Mouse (Mus musculus) thymus, adult 18-20 months (tissue): ENCODE data around the gene Angptl7.

Experiments
- DNase-seq, 2 experiments: peaks; one replicate each; pipeline ENCODE4 v3.0.0; 2022; ENCODE audit warnings: mixed read lengths in 2 of 2

Angptl7 gene

DNA sequence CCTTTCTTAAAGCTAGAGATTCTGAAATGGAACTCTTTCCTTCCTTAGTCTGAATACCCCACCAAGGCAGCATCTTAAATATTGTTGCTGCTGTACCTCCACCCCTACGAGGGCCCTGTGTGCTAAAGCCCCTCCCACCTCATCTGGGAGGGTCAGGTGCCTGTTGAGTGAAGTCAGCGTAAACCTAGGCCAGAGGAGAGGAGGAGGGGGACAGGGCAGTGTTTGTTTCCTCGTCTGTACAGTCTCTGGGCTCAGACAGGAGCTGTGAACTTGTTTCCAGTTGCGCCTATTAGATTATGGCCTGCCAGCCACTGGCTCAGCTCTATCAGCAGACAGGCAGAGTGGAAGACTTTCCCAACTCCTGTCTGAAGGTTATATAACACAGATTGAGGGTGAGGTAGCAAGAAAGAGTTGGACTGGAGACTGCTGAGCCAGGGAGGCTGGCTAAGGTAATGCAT, at the start of gene Angptl7:
Angptl7 (minus strand) TSS at position 51 of the 458 bp plus-strand sequence.
- no peak for DNase-seq

DNA sequence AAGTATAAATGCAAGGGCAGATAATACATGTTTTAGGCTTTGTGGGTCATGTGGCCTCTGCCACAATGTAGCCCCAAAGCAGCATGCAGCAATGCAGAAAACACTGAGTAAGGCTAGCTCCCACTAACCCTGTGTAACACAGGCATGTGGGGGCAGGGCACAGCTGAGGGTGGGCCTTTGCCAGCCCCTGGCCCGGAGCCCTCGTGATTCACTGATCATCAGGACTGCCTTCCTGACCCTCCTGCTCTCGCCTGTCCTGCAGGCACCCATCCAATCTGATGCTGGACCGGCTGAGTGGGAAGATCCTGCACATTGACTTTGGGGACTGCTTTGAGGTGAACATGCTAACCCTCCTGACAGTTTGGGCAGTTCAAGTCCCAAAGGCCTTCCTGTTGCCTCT, 48.8 kb upstream of the Angptl7 start:
- no peak for DNase-seq

DNA sequence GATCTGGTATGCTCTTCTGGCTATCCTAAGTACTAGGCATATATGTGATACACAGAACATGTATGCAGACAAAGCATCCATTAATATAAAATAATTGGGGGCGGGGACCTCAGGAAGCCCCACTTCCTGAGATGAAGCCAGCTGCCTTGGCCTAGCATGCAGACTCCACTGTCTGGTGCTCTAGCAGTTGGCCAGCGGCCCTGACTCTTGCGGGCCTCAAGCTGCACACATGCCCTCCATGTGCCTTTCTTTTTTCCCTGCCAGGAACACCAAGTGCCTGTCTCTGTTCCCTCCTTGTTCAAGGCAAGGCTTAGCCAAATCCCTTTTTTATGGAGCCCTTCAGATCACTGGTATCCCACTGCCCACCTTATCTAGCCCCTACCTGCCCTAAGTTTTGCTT, 35.6 kb upstream of the Angptl7 start:
- no peak for DNase-seq

DNA sequence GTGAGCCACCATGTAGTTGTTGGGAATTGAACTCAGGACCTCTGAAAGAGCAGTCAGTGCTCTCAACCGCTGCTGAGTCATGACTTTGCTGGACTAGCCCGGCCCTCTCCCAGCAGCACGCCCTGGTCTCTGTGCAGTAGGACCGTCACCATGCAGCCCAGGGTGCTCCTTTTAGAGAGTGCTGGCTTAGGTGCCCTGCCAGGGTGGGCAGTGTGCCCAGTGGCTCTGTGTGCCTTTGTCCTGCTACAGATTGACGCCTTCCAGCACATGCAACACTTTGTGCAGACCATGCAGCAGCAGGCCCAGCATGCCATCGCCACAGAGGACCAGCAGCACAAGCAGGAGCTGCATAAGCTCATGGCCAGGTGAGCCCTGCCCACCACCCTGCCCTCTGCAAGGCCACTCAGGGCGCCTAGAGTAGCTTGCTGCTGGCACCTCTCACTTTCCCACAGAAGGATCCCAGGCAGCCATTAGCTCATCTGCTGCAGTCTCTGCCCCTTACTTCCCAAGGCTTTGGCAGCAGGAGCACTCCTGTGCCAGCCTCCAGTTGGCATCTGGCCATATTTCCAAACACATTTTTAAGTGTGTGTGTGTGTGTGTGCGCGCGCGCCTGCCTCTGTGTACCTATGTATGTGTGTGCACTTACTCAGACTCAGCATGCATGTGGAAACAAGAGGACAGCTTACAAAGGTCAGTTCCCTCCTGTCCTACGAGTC, 33.5 kb upstream of the Angptl7 start:
- DNase-seq, result no peak

DNA sequence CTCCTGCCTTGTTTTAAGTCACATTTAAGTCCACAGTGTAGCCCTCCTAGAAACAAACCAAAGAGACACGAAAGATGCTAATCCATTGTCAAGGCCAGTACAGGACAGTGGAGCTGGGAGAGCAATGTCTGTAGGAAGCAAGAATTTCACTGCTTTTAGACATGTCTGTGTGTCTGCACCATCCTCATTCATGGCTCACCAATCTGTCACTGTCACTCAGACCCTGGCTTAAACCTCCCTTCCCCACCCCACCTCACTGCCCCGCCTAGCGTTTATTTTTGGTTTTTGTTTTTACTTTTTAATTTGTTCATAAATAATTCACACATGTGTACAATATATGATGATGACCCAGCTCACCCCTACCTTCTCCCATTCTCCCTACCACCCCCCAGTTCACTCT, 32.3 kb upstream of the Angptl7 start:
- no peak for DNase-seq

DNA sequence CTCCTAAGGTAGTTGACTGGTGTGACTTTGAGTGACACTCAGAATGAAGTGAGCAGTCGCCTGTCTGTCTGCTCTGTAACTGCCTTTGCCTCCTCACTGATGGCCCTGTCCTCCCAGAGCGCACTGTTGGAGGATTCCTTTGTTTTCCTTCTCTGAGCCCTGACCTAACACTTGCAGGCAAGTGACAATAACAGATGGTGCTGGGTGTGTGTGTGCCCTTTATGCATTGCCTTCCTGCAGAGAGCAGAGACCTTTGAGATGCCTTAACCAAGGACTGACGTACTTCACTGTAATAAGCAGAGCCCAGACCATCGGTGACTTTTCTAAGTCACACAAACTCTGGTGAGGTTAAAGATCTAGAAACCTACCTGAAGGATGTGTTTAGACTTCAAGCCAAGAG, 31.1 kb upstream of the Angptl7 start:
- DNase-seq, result no peak

DNA sequence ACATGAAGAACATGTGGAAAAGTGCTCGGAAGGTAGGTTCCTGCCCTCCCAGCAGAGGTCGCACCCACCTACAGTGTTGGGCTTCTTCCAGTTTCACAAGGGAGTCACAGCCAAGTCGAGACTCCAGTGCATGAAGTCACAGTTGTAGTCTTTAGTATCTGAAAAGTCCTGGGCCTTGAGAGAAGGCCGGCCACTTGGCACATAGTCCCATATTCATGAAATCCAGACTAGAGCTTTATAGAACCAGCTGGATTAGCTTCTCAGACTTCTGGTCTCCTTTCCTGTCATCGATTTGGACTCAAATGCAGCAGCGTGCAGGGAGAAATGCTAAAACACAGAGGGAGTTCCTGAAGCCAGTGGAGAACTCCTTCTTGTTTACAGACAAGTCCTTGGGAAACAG, 30.5 kb upstream of the Angptl7 start:
- DNase-seq, result no peak

DNA sequence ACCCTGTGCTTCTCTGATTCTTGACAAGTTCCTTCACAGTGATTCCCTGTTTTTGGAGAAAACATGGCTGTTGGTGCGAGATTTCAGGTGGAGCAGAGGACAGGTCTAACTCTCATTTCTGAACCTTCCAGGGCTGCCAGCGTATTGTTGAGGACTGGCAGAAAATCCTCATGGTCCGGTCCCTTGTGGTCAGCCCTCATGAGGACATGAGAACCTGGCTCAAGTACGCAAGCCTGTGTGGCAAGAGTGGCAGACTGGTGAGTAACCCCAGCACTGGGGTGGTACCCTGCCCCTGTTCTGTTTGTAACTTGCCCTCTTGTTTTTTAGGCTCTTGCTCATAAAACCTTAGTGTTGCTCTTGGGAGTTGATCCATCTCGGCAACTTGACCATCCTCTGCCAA, 30.1 kb upstream of the Angptl7 start:
- no peak for DNase-seq

DNA sequence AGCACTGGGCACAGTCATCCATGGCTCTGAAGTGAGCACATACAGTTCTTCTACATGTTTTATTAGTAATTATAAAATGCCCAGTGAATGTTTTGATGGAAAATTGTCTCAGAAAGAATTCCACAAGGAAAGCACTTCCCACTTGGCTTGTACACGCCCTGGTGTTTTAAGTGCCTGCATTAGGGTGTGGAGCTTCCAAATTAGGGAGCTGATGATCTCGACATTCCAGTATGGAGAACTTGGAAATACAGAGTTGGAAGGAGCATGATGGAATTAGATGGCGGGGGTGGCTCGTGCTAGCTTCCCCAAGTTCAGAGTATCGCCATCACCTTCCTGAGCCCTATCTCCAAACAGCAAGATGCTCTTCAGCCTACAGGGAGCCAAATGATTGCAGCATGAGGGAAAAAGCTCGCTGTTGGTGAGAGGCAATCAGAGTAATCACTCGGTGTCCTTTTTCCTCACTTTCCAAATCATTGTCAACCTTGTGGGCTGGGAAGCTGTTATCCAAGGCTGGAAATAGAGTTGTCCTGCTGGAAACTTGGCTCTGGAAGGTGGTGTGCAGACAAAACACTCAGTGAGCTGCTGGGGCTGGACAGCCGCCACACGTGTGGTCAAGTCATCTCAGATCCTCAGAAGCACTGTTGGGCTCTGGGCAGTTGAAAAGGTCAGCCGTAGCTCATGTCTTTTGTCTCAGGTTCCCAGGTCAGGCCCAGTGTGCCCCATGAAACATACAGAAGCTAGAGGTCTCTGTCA, 27.1 kb upstream of the Angptl7 start:
- DNase-seq, result no peak

DNA sequence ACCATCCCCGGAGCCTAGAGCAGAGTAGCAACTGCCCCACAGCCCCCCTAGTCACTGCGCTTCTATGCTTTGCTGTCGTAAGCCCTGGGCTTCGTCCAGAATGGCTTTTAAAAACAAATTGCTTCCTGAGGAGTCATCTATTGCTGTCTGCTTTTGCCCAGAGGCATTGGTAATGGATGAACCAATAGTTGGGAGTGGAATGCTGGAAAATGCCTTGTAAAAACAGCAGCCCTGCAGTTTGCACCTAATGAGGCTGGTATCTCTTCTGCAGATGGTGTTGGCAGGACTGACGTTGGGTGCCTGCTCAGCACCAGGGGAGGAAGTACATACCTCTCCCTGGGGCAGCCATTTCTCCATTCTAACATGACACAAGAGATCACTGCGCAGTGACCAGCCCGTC, 23.3 kb upstream of the Angptl7 start:
- no peak for DNase-seq

DNA sequence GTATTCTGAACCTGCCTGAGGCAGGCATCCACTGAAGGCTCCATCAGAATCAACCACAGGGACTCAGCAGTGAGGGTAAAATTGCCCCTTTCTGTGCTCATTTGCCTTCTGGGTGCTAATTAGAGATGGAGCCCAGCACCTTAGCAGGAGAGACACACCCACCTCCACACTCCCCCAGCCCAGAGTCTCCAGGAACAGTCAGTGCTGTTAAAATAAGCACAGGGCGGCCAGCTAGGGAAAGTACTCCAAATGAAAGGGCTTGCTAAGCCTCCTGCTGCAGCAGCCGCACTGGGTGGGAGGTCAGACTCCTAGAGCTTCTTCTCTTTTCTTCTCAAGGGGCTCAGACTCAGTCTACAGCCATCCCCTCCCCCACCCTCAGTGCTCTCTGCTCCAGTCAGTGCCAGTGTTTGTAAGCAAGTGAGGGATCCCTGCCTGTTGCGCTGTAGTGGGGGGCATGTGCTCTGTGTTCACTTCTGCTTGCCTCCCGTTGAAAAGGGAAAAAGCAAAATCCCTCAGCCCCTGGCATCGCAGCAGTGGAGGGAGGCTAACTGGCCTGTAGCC, 18.1 kb upstream of the Angptl7 start:
- DNase-seq, result no peak

DNA sequence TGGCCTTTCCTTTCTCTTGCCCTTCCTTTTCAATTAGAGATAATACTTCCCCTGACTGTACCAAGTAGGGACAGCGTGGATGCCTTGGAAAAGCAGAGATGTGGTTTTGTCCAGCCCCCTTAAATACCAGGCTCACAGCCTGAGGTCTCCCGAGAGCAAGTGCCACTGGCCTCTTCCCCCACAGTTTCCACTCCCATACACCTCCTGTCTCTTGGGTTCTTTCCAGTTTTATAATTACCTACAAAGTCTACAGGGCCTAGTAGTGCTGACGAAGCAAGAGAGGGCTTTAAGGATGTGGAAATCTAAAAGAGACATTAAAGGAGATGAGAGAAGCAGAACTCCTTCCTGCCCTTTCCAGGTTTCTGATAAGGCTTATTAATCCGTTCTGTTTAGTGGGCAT, 17.5 kb upstream of the Angptl7 start:
- no peak for DNase-seq

DNA sequence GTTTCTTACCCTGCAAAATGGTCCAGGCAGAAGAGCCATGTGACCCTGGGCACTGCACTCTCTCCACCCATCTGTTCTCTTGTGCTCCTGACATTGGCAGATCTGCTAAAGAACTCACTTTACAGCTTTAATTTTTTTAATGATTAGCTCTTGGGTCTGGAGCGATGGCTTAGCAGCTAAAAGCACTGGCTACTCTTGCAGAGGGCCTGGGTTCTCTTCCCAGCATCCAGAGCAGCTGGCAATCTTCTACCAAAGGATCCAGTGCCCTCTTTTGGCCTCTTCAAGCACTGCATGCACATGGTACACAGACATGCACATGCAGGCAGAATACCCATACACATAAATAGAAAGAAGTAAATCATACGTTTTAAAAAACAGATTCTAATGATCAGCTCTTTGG, 15.1 kb upstream of the Angptl7 start:
- DNase-seq, result no peak

DNA sequence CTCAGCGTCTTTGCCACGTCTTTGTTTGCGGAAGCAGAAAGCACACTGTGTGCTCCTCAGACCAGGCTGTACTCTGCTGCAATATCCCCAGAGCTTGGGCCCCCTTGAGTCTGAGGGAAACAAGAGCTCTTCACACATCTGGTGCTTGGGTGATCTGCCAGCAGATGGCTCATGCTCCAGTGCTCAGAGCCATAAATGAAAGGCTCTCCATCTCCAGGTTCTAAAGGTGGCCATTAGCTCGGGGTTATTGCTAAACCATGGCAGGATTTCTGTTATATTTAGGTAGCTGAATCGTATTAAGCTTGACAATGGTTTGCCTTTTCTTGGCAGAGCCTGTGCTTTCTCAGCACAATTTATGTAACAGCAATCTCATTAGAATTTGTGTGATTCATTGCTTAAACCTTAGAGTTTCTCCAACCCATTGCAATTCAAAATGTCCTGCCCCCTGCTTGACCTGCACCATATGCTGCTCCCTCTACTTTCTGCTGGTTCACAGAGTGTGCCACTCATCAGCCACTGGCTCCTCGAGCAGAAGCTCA, 12.8 kb upstream of the Angptl7 start:
- DNase-seq, result no peak

DNA sequence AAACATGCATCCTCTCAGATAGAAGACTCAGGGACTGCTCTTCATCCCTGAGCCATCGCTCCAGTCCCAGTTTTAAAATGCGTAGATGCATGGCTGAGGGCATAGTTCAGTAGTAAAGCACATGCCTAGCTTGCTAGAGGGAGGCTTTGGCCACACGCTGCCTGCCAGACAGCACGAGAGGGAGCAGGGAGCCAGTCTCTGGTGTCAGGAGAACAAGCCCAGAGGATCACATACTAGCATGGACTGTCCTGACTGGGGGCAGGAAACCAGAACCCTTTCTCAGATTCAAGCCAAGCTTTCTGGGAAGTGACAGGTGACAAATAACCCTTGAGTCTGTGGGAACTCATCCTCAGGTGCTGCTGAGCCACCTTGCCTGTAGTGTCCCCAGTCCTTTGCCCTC, 11.1 kb upstream of the Angptl7 start:
- DNase-seq, result no peak

DNA sequence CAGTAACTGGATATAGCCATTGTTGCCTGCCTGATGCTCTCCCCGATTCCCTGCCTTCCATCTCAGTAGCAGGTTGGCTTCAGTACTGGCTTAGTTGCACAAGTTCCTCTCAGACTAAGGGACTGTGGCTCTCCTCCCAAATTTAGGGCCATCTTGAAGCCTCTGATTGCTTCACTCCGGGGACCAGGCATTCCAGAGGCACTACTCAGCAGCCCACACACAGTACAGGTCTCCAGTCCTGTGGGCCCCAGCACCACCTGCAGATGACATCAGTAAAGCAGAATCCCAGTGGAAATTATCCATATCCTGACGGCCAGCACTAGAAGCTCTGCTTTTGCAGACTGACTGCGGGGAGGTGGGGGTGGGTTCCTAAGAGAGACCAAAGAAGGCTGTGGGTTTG, 10.4 kb upstream of the Angptl7 start:
- no peak for DNase-seq

DNA sequence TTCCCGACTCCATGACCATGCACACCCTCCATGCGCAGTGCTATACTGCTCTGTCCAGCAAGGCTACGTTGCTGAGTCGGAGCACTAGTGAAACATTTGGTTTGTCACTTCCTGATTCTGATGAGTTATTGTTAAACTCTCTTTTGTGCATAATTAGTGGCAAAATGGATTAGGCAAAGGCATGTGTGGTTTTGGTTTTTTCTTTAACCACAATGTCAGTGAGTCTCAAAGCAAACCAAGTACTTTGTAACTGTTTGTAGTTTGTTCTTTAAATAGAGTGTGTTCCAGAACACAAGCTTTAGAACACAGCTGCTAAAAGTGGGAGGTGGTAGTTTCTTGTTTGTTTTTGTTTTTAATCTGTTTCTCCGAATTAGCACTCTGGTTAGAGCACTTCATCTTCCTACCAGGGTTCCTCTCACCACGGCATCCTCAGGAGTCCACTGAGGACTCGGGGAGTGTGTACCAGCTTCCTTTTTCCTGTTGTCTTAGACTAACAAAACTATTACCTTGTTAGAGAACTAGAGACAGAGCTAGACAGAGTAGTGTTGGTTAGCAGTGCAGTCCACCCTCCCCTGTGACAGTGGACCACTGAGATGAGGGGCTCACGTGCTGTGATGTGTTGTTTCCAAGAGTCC, 9.3 kb upstream of the Angptl7 start:
- no peak for DNase-seq

DNA sequence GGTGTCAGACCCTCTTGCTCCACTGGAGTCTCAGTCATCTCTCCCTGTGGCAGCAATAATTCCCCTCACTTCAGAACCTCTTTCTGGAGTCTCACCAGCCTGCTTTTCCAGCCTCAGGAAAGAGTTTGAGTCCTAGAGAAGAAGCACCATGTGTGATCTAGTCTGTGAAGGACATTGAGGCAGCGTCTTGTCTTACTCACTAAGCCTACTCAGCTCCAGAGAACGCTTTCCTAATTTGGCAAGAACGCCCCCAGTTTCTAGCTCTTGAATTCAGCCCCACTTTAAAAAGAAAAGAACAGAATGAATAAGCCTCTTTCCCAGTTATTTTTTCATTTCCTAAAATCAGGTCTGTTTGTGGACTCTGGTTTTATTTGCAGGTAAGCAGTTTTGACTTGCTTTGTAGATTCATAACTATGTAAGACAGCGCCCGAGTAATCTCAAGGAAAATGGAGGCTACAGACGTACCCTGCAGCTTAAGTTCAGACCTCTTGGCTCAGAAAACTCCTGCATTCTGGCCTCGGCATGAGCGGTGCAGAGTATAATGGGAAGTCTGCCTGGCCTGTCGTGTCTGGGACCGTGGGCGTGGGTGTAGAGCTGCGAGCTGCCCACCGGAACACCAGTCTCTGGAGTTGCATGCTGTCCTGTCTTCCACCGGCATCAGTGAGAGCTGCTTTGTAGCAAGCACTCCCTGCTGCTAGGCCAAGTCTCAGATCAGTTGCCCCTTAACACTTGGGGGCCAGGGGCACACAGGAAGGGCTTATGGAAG, 8.0 kb upstream of the Angptl7 start:
- DNase-seq, result no peak

DNA sequence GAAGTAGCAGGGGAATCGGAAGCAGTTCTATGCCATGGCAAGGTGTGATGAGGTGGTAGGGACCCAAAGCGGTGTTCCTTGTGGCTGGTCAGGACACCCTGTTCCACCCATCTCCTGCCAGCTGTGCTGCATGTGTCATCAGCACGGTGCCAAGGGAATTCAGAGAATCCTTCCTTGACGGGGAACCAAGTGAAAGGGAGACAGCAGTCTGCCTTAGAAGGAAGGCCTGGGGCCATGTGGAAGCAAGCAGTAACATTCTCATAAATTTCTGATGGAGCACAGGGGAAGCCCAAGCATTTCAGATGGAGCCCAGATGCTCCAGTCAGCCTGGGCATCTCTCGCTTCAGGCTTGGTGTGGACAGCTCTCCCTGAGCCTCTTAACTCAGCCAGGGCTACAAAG, 7.3 kb upstream of the Angptl7 start:
- DNase-seq, result no peak

DNA sequence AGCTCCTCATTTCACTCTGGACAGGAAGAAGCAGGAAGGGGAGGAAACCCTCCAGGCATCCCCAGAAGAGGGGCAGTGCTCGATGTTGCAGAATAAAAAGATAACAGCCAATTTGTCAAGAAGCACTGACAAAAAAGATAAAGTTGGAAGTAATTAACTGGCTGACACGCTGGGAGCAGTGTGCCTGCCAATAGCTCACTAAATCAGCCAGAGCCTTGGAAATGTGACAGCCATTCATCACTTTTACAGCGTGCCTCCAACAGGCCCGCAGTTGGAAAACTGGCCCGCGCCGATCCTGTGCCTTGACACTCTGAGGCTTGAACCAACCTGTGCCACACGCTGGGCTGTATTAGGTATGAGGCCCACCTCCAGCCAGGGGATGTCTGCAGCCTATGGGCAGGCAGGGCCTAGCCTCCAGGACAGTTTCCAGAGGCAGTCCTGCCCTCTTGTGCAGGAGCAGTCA, 4.3 kb upstream of the Angptl7 start:
- no peak for DNase-seq

DNA sequence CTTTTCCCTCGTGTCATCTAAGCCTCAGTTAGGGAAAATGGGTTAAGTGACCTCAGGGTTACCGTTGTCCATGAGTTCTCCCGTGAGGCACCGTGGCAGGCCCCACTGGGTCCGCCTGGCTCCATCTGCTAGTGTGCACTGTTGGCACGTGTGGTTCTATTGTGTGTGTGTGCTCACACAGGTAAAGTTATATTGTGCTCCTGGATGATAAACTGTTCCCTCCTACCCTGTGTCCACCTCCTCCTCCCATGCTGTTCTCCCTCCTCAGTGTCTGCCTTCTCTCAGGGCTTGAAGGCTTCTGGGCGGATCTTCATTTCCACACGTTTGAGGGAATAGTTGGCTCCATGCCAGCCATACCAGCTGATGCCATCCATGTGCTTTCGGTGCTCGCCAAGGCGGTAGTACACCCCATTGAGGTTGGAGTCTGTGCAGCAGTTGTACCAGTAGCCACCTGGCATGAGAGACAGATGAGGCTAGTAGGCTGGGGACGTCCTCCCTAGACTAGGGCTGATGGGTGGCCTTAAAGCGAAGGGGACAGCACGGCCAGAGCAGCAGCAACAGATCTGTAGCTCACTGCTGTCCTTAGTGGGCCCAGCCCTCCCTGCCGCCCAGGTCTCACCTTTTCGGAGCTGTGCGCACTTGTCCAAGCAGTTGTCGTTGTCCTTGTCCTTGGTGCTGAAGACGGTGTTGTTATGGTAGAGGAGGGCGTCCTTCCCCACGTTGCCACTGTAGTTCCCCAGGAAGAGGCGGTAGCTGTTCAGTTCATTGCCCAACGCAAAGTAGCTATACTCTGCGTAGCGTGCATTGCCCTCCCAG, 4.2 kb downstream of the Angptl7 start:
- DNase-seq, result no peak

DNA sequence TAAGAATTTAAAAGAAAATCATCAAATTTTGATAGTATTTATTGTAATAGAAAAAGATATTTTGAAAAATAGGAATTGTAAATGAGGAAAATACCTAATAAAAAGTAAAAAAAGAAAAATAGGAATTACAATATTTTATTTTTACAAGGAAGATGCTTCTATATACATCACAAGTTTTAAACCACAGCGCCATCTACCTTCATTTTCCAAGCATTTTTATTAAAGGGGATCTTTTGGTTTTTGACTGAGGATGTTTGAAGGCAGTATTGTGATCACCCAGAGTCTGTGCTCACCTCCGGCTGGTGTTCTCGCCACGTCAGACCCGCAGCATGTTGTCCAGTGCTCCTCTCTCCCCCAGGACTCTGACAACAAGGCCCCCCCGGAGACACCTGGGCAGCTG, 5.1 kb downstream of the Angptl7 start:
- no peak for DNase-seq
